Mouse (Mus musculus) erythroblast, adult 5-6 weeks (primary cell): ENCODE data around the gene Efhc1. TPM values are rescaled to one million over a fixed set of nuclear protein-coding genes. Genes with fewer than 3 reads are reported as not detected.
"Not testable (repeated sequence)": the region's sequence is repeated elsewhere in the genome, so short reads cannot be mapped to it uniquely, and the experiment has no call there.

ENCODE experiments used
- ATAC-seq: replicated peaks from 2 replicates; pipeline ENCODE4 v1.8.0; 2016; ENCODE audit warnings: moderate number of reproducible peaks, mild to moderate bottlenecking, moderate TSS enrichment, inconsistent platforms; ENCODE audit not compliant: poor library complexity, low FRiP score, severe bottlenecking
- total RNA-seq, 2 experiments: library from RNA; stranded (forward) in 1 of 2; stranded (reverse) in 1 of 2; fragments of 150-400 nt in 1 of 2; fragments of 200-764, 138-1000 nt in 1 of 2; gene quantifications; 2 replicates each; pipeline versions ENCODE4 v1.2.3 to v1.2.4; 2015 to 2017; ENCODE audit warnings: low replicate concordance in 2 of 2

Efhc1 gene
- total RNA-seq (2015; ENCODE audit: low replicate concordance): not detected in 2 replicates
- total RNA-seq (2017; ENCODE audit: low replicate concordance): not detected in 2 replicates

- ATAC-seq: peak; percentile 52; the same call in 1 of the 2 replicates
Observed at GRCm38 (mm10) chr1:20951300-20951763, at the start of gene Efhc1. Efhc1 (plus strand) TSS chr1:20951626.

GRCm38 (mm10) chr1:20905501-20906127 lies 45.8 kb upstream of the Efhc1 start:
- no peak for ATAC-seq

- ATAC-seq: no peak
Observed at GRCm38 (mm10) chr1:20906128-20906515, 45.3 kb upstream of the Efhc1 start.

- ATAC-seq: no peak
Observed at GRCm38 (mm10) chr1:20908541-20908940, 42.9 kb upstream of the Efhc1 start.

- ATAC-seq: no peak
Observed at GRCm38 (mm10) chr1:20912115-20912514, 39.3 kb upstream of the Efhc1 start.

GRCm38 (mm10) chr1:20912527-20913171 lies 38.8 kb upstream of the Efhc1 start:
- no peak for ATAC-seq

- ATAC-seq: no peak
Observed at GRCm38 (mm10) chr1:20914769-20915168, 36.7 kb upstream of the Efhc1 start.

- no peak for ATAC-seq
Observed at GRCm38 (mm10) chr1:20915608-20916007, 35.8 kb upstream of the Efhc1 start.

- ATAC-seq: no peak
Observed at GRCm38 (mm10) chr1:20917496-20918050, 33.9 kb upstream of the Efhc1 start.

- ATAC-seq: no peak
Observed at GRCm38 (mm10) chr1:20919728-20920127, 31.7 kb upstream of the Efhc1 start.

- ATAC-seq: no peak
Observed at GRCm38 (mm10) chr1:20921081-20921528, 30.3 kb upstream of the Efhc1 start.

- ATAC-seq: no peak
Observed at GRCm38 (mm10) chr1:20922612-20923399, 28.6 kb upstream of the Efhc1 start.

- not testable (repeated sequence) for ATAC-seq
Observed at GRCm38 (mm10) chr1:20925324-20925723, 26.1 kb upstream of the Efhc1 start.

- no peak for ATAC-seq
Observed at GRCm38 (mm10) chr1:20925926-20926325, 25.5 kb upstream of the Efhc1 start.

GRCm38 (mm10) chr1:20926376-20926775 lies 25.1 kb upstream of the Efhc1 start:
- no peak for ATAC-seq

- ATAC-seq: no peak
Observed at GRCm38 (mm10) chr1:20928487-20928886, 22.9 kb upstream of the Efhc1 start.

GRCm38 (mm10) chr1:20933457-20933856 lies 18.0 kb upstream of the Efhc1 start:
- peak; percentile 64 for ATAC-seq

- peak; percentile 71 for ATAC-seq
Observed at GRCm38 (mm10) chr1:20935106-20935505, 16.3 kb upstream of the Efhc1 start.

GRCm38 (mm10) chr1:20939046-20939445 lies 12.4 kb upstream of the Efhc1 start:
- ATAC-seq: peak; percentile 70

- ATAC-seq: no peak
Observed at GRCm38 (mm10) chr1:20940151-20940550, 11.3 kb upstream of the Efhc1 start.
